Mouse (Mus musculus) natural killer cell, adult 2 months (primary cell): ENCODE measurements around the gene Senp1.

ENCODE experiments used
- DNase-seq, 2 experiments: peaks; one replicate each; pipeline ENCODE4 v3.0.0; 2022; ENCODE audit warnings: low spot score in 2 of 2

Senp1 gene

GRCm38 (mm10) chr15:98107703-98108296 is 14.3 kb upstream of the Senp1 start:
- no peak for DNase-seq

GRCm38 (mm10) chr15:98107230-98107629 is 13.7 kb upstream of the Senp1 start:
- DNase-seq: no peak

- no peak for DNase-seq
Observed at GRCm38 (mm10) chr15:98106506-98106905, 13.0 kb upstream of the Senp1 start.

- no peak for DNase-seq
Observed at GRCm38 (mm10) chr15:98102401-98102800, 8.9 kb upstream of the Senp1 start.

- DNase-seq: no peak
Observed at GRCm38 (mm10) chr15:98098519-98098918, 5.0 kb upstream of the Senp1 start.

GRCm38 (mm10) chr15:98096957-98097356 is 3.4 kb upstream of the Senp1 start:
- DNase-seq: no peak

- no peak for DNase-seq
Observed at GRCm38 (mm10) chr15:98094905-98095304, 1.4 kb upstream of the Senp1 start.

- DNase-seq: peak in 1 of 2 experiments; percentile 10
Observed at GRCm38 (mm10) chr15:98092372-98093120, 998 bp downstream of the Senp1 start, which contains the start of gene Pfkm. Gene Pfkm, plus strand, starts transcription at chr15:98092589.

- DNase-seq: no peak
Observed at GRCm38 (mm10) chr15:98091841-98092240, 1.7 kb downstream of the Senp1 start.

GRCm38 (mm10) chr15:98089421-98090183 is 3.9 kb downstream of the Senp1 start:
- DNase-seq: peak; percentile 41 to 65

GRCm38 (mm10) chr15:98088889-98089288 is 4.7 kb downstream of the Senp1 start:
- DNase-seq: no peak

- no peak for DNase-seq
Observed at GRCm38 (mm10) chr15:98076901-98077300, 16.6 kb downstream of the Senp1 start.

GRCm38 (mm10) chr15:98075034-98075433 is 18.5 kb downstream of the Senp1 start:
- peak in 1 of 2 experiments; percentile 68 for DNase-seq

- no peak for DNase-seq
Observed at GRCm38 (mm10) chr15:98074521-98074920, 19.0 kb downstream of the Senp1 start.

GRCm38 (mm10) chr15:98070376-98070775 is 23.2 kb downstream of the Senp1 start:
- DNase-seq: no peak

GRCm38 (mm10) chr15:98069566-98070245 is 23.8 kb downstream of the Senp1 start:
- DNase-seq: no peak

- DNase-seq: no peak
Observed at GRCm38 (mm10) chr15:98068506-98068905, 25.0 kb downstream of the Senp1 start.

GRCm38 (mm10) chr15:98067492-98067891 is 26.1 kb downstream of the Senp1 start:
- no peak for DNase-seq

GRCm38 (mm10) chr15:98066602-98067001 is 26.9 kb downstream of the Senp1 start:
- no peak for DNase-seq

GRCm38 (mm10) chr15:98065881-98066280 is 27.7 kb downstream of the Senp1 start:
- no peak for DNase-seq

- no peak for DNase-seq
Observed at GRCm38 (mm10) chr15:98055246-98055645, 38.3 kb downstream of the Senp1 start.

- DNase-seq: no peak
Observed at GRCm38 (mm10) chr15:98051685-98052084, 41.9 kb downstream of the Senp1 start.
